12 mouse cellular contexts compared by ENCODE assay signal in genomic region chr6:42542036-42543031, GRCm38 (mm10). TPM values are rescaled to one million over a fixed set of nuclear protein-coding genes. Genes with fewer than 3 reads are reported as not detected.
DNase-seq lines count a peak whose midpoint lies in the region; ATAC-seq and TF ChIP-seq lines count a peak whose summit lies in the region.
"Had no signal": no experiment of that assay in that cellular context is flagged by ENCODE, and none has a peak within 500 bp of the region (broad histone marks: within the 10 kb centered on the region; RNA-seq: fewer than 3 reads in every experiment).

No protein-coding gene starts in this region.

- H3K4me1 ChIP-seq in liver, embryonic 11.5 days (replicated peaks; ENCODE audit: control insufficient read depth, insufficient read depth, low read length), result no peaks in the 10 kb centered on the region
- H3K4me1 ChIP-seq: megakaryocyte, embryonic 14.5 days had no signal

- H3K4me3 ChIP-seq in gastrocnemius, adult 2 months, result no peak overlapping the region
- no peak overlapping the region for H3K4me3 ChIP-seq in liver, embryonic 11.5 days (ENCODE audit: low read depth, low read length)
- H3K4me3 ChIP-seq: megakaryocyte, embryonic 14.5 days had no signal

- H3K9me3 ChIP-seq in liver, embryonic 11.5 days (ENCODE audit: control insufficient read depth, low read length), result no peaks in the 10 kb centered on the region

- H3K36me3 ChIP-seq in liver, embryonic 11.5 days (ENCODE audit: control insufficient read depth, insufficient read depth, low read length), result no peaks in the 10 kb centered on the region

- no peak overlapping the region for H3K4me2 ChIP-seq in liver, embryonic 11.5 days

- WGBS in liver, embryonic 11.5 days, result 59% methylated on average over 4 of the region's 4 CpGs

- ATAC-seq in liver, embryonic 11.5 days (replicated peaks; ENCODE audit: low FRiP score), result no peak

- H3K9ac ChIP-seq in liver, embryonic 11.5 days (ENCODE audit: low read depth, low read length), result no peak overlapping the region

- H3K27ac ChIP-seq in gastrocnemius, adult 2 months, result peak overlapping the region; percentile 63
- H3K27ac ChIP-seq in liver, embryonic 11.5 days (ENCODE audit: low read depth, low read length), result no peak overlapping the region

- DNase-seq in urinary bladder, postnatal 25 days (ENCODE audit: low spot score), result peak; percentile 13
- DNase-seq in urinary bladder, postnatal 10 days (ENCODE audit: low spot score), result no peak
- DNase-seq in gastrocnemius, adult 2 months, result peak; percentile 82
- DNase-seq in kidney, postnatal 14 days, result peak; percentile 47
- DNase-seq in embryo, embryonic 9.5 days (ENCODE audit: extremely low spot score), result no peak
- DNase-seq in liver, embryonic 11.5 days (ENCODE audit: low spot score), result no peak
- DNase-seq in right cerebral cortex, postnatal 25 days, result no peak
- DNase-seq: cerebellum, postnatal 25 days; right cerebral cortex, adult 18-20 months had no signal

- no peaks in the 10 kb centered on the region for H3K27me3 ChIP-seq in liver, embryonic 11.5 days (replicated peaks; ENCODE audit: control insufficient read depth, insufficient read depth, low read length)

- TF ChIP-seq CTCF in gastrocnemius, adult 2 months (IDR thresholded peaks at IDR 0.05), result no peak

- intact Hi-C loops in gastrocnemius, adult 2 months (cut with DNase I), result no loop called here

RNA-seq across cellular contexts. Expression of gene Olfr455, which starts 5.1 kb away (rescaled TPM):
- total RNA-seq in gastrocnemius, adult 2 months (2021), result not detected
- not detected in 2 replicates for polyA plus RNA-seq in liver, embryonic 11.5 days (2014; fragmentation: Nextera tagmentation; extraction: Ambion mirVana)
- total RNA-seq: granulocyte monocyte progenitor cell, adult 5-6 weeks; left cerebral cortex, adult 18-20 months had no signal

RNA-seq across cellular contexts. Expression of gene Tcaf3, which starts 55.2 kb away (rescaled TPM):
- not detected for total RNA-seq in gastrocnemius, adult 2 months (2021)
- not detected in 2 replicates for polyA plus RNA-seq in liver, embryonic 11.5 days (2014; fragmentation: Nextera tagmentation; extraction: Ambion mirVana)
- total RNA-seq: granulocyte monocyte progenitor cell, adult 5-6 weeks; left cerebral cortex, adult 18-20 months had no signal

RNA-seq across cellular contexts. Expression of gene Olfr456, which starts 55.3 kb away (rescaled TPM):
- total RNA-seq in gastrocnemius, adult 2 months (2021), result not detected
- polyA plus RNA-seq in liver, embryonic 11.5 days (2014; fragmentation: Nextera tagmentation; extraction: Ambion mirVana), result not detected in 2 replicates
- total RNA-seq: granulocyte monocyte progenitor cell, adult 5-6 weeks; left cerebral cortex, adult 18-20 months had no signal

Comparison
In these comparisons a context has a peak if more than half of its experiments do, and no peak if none do; other contexts are left out.
1. DNase-seq: peak in urinary bladder, postnatal 25 days (single experiment), gastrocnemius, adult 2 months (single experiment) and kidney, postnatal 14 days (single experiment); none in urinary bladder, postnatal 10 days (single experiment), embryo, embryonic 9.5 days (single experiment), liver, embryonic 11.5 days (single experiment) and right cerebral cortex, postnatal 25 days (single experiment).